Comparison of ENCODE assay signal across 8 mouse cellular contexts in the genomic region with DNA sequence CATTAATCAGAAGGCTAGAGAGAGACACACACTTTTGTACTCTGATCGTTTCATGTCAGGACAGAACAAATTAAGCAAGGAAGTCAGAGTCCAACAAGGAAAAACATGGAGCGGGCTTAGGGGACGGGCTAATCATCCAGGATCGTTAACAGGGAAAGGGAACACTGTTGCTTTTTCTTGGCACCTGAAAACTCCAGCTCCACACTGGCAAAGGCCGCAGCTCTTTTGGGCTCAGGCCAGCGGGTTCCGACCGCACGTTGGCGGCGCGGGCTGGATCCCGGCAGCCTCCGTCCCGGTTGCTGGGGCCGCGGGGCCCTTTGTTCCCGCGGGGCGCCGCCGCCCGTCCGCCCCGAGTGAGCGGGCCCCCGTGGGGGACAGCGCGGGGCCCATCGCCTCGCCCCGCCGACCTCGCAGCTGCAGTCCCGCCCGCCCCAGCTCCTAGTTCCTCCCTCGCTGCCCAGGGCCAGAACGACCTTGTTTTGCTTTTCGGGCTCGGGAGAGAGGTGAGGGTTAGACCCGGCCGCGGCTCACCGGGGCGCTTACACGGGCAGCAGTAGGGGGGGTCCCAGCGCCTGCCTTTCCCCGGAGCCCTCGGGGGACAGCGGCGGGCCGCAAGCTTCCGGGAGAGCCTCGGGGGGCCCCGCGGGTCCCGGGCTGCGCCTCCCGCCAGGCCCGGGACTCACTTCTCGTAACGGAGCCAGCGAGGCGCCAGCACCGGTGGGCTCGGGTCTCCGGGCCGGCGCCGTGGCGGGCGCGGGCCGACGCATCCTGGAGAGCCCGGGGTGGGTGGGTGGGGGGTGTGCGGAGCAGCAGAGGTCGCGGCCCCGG. TPM values are rescaled to one million over a fixed set of nuclear protein-coding genes. Genes with fewer than 3 reads are reported as not detected.
DNase-seq lines count a peak whose midpoint lies in the region; ATAC-seq and TF ChIP-seq lines count a peak whose summit lies in the region.

A gene (plus strand): TSS at position 434 of the 828 bp plus-strand sequence.

- peak; percentile 76 for TF ChIP-seq POLR2A in testis, adult 2 months (IDR thresholded peaks at IDR 0.05; ENCODE audit: control insufficient read depth, low read depth, low read length)

- no peaks in the 10 kb centered on the region for H3K27me3 ChIP-seq in forebrain, embryonic 11.5 days (ENCODE audit: control insufficient read depth, insufficient read depth, low read length)
- no peaks in the 10 kb centered on the region for H3K27me3 ChIP-seq in heart, embryonic 16.5 days (ENCODE audit: control insufficient read depth, insufficient read depth, low read length)
- no peaks in the 10 kb centered on the region for H3K27me3 ChIP-seq in liver, embryonic 15.5 days
- H3K27me3 ChIP-seq in neural tube, embryonic 11.5 days (ENCODE audit: control insufficient read depth, insufficient read depth, low read length), result no peaks in the 10 kb centered on the region
- no peaks in the 10 kb centered on the region for H3K27me3 ChIP-seq in testis, adult 2 months (ENCODE audit: control insufficient read depth, insufficient read depth, low read length)

- peak; percentile 37 for ATAC-seq in forebrain, embryonic 11.5 days (replicated peaks; ENCODE audit: low FRiP score)
- peak; percentile 19 for ATAC-seq in heart, embryonic 16.5 days (replicated peaks; ENCODE audit: extremely low read depth, insufficient read depth, low FRiP score)
- ATAC-seq in liver, embryonic 15.5 days (ENCODE audit: insufficient read depth), result peak; percentile 51
- ATAC-seq in neural tube, embryonic 11.5 days (ENCODE audit: insufficient read depth, low FRiP score, low TSS enrichment), result peak; percentile 49

- H3K27ac ChIP-seq in forebrain, embryonic 11.5 days (ENCODE audit: low read depth, low read length), result peak within 1 kb of the TSS; percentile 100
- peak within 1 kb of the TSS; percentile 100 for H3K27ac ChIP-seq in heart, embryonic 16.5 days (ENCODE audit: low read length)
- peak within 1 kb of the TSS; percentile 99 for H3K27ac ChIP-seq in liver, embryonic 15.5 days (replicated peaks)
- H3K27ac ChIP-seq in neural tube, embryonic 11.5 days (ENCODE audit: low read depth, low read length), result peak within 1 kb of the TSS; percentile 99
- H3K27ac ChIP-seq in testis, adult 2 months (ENCODE audit: control insufficient read depth, insufficient read depth, low read depth, low read length), result peak within 1 kb of the TSS; percentile 88

- 1% methylated on average over 50 of the region's 80 CpGs for WGBS in forebrain, embryonic 11.5 days
- whole genome bisulfite sequencing in heart, embryonic 16.5 days, result under 1% methylated on average over 79 of the region's 80 CpGs
- under 1% methylated on average over 74 of the region's 80 CpGs for WGBS in liver, embryonic 15.5 days (ENCODE audit: insufficient replicate concordance)
- 0% methylated on average over 53 of the region's 80 CpGs for WGBS in neural tube, embryonic 11.5 days

- H3K36me3 ChIP-seq in forebrain, embryonic 11.5 days (ENCODE audit: control insufficient read depth, insufficient read depth, low read length), result no peaks in the 10 kb centered on the region
- H3K36me3 ChIP-seq in heart, embryonic 16.5 days (ENCODE audit: control insufficient read depth, insufficient read depth), result no peaks in the 10 kb centered on the region
- no peaks in the 10 kb centered on the region for H3K36me3 ChIP-seq in liver, embryonic 15.5 days (replicated peaks)
- H3K36me3 ChIP-seq in neural tube, embryonic 11.5 days (ENCODE audit: control insufficient read depth, insufficient read depth, low read length), result no peaks in the 10 kb centered on the region
- no peaks in the 10 kb centered on the region for H3K36me3 ChIP-seq in testis, adult 2 months (ENCODE audit: control insufficient read depth, insufficient read depth, low read length)

- H3K4me1 ChIP-seq in forebrain, embryonic 11.5 days (replicated peaks; ENCODE audit: control insufficient read depth, insufficient read depth, low read length), result no peaks in the 10 kb centered on the region; the same call in 1 of the 2 replicates
- peaks cover 9% of the 10 kb centered on the region for H3K4me1 ChIP-seq in heart, embryonic 16.5 days (ENCODE audit: control insufficient read depth, insufficient read depth, low read length)
- peaks cover 29% of the 10 kb centered on the region for H3K4me1 ChIP-seq in liver, embryonic 15.5 days (replicated peaks)
- peaks cover 7% of the 10 kb centered on the region for H3K4me1 ChIP-seq in neural tube, embryonic 11.5 days (ENCODE audit: control insufficient read depth, insufficient read depth, low read length)
- H3K4me1 ChIP-seq in testis, adult 2 months (ENCODE audit: control insufficient read depth, insufficient read depth, low read length), result peaks cover 2% of the 10 kb centered on the region; the same call in 1 of the 2 replicates

- H3K4me3 ChIP-seq in forebrain, embryonic 11.5 days (ENCODE audit: low read depth, low read length), result peak within 1 kb of the TSS; percentile 91
- H3K4me3 ChIP-seq in heart, embryonic 16.5 days (ENCODE audit: low read length), result peak within 1 kb of the TSS; percentile 95
- peak within 1 kb of the TSS; percentile 82 for H3K4me3 ChIP-seq in liver, embryonic 15.5 days (replicated peaks)
- peak within 1 kb of the TSS; percentile 84 for H3K4me3 ChIP-seq in neural tube, embryonic 11.5 days (ENCODE audit: low read depth, low read length)
- H3K4me3 ChIP-seq in testis, adult 2 months (ENCODE audit: control insufficient read depth, low read depth, low read length), result peak within 1 kb of the TSS; percentile 97

- DNase-seq in CD4-positive, CD25-positive, alpha-beta regulatory T cell, adult 2 months (ENCODE audit: low read depth, low spot score), result peak; percentile 60
- DNase-seq in c-Kit-positive CD71-positive TER-119-negative erythroid progenitor cells, embryonic 14.5 days (ENCODE audit: low read depth), result peak; percentile 36
- peak; percentile 85 for DNase-seq in forebrain, embryonic 11.5 days (ENCODE audit: low spot score)
- DNase-seq in kidney, postnatal 25 days, result peak; percentile 83 to 89
- peak; percentile 76 for DNase-seq in neural tube, embryonic 11.5 days (ENCODE audit: low spot score)

- H3K9me3 ChIP-seq in forebrain, embryonic 11.5 days (ENCODE audit: control insufficient read depth, low read length), result no peaks in the 10 kb centered on the region
- H3K9me3 ChIP-seq in heart, embryonic 16.5 days (replicated peaks; ENCODE audit: control insufficient read depth, low read length), result no peaks in the 10 kb centered on the region
- no peaks in the 10 kb centered on the region for H3K9me3 ChIP-seq in liver, embryonic 15.5 days (replicated peaks)
- H3K9me3 ChIP-seq in neural tube, embryonic 11.5 days (ENCODE audit: control insufficient read depth, low read length), result no peaks in the 10 kb centered on the region

- TF ChIP-seq CTCF in testis, adult 2 months (IDR thresholded peaks at IDR 0.05; ENCODE audit: control insufficient read depth, insufficient read depth, insufficient replicate concordance, low read depth, low read length), result no peak

- H3K9ac ChIP-seq in forebrain, embryonic 11.5 days (ENCODE audit: low read length), result peak within 1 kb of the TSS; percentile 100
- H3K9ac ChIP-seq in heart, embryonic 16.5 days (ENCODE audit: low read length), result peak within 1 kb of the TSS; percentile 100
- peak within 1 kb of the TSS; percentile 98 for H3K9ac ChIP-seq in liver, embryonic 15.5 days
- peak within 1 kb of the TSS; percentile 99 for H3K9ac ChIP-seq in neural tube, embryonic 11.5 days (ENCODE audit: low read length)

- H3K4me2 ChIP-seq in forebrain, embryonic 11.5 days (ENCODE audit: low read depth, low read length, severe bottlenecking), result peak within 1 kb of the TSS; percentile 95
- peak within 1 kb of the TSS; percentile 83 for H3K4me2 ChIP-seq in heart, embryonic 16.5 days (ENCODE audit: low read depth, low read length)
- H3K4me2 ChIP-seq in liver, embryonic 15.5 days, result peak within 1 kb of the TSS; percentile 94
- H3K4me2 ChIP-seq in neural tube, embryonic 11.5 days (ENCODE audit: low read depth), result peak within 1 kb of the TSS; percentile 77

RNA-seq across cellular contexts. Expression of the gene that starts here (rescaled TPM):
- 47.1 and 56.3 TPM in 2 replicates for polyA plus RNA-seq in forebrain, embryonic 11.5 days (2014; fragmentation: Nextera tagmentation; extraction: Ambion mirVana)
- 10.5 and 10.8 TPM in 2 replicates for polyA plus RNA-seq in heart, embryonic 16.5 days (2015; fragmentation: Nextera tagmentation; extraction: Ambion mirVana)
- 7.8 and 8.5 TPM in 2 replicates for polyA plus RNA-seq in liver, embryonic 15.5 days (2015; fragmentation: Nextera tagmentation; extraction: Ambion mirVana)
- 34.9 and 38.1 TPM in 2 replicates for polyA plus RNA-seq in neural tube, embryonic 11.5 days (2014; fragmentation: Nextera tagmentation; extraction: Ambion mirVana)
- 9.7 and 9.9 TPM in 2 replicates for polyA plus RNA-seq in testis, adult 2 months (2012; rRNA removed)

Comparison
In these comparisons a context has a peak if more than half of its experiments do, and no peak if none do; other contexts are left out.
1. Peak in every context shown above with its lines: DNase-seq, ATAC-seq, H3K4me3 ChIP-seq and H3K27ac ChIP-seq.
2. DNase-seq: peak in every context shown above with its lines; median percentile 86 in kidney, postnatal 25 days; 85 in forebrain, embryonic 11.5 days; 76 in neural tube, embryonic 11.5 days; 60 in CD4-positive, CD25-positive, alpha-beta regulatory T cell, adult 2 months; 36 in c-Kit-positive CD71-positive TER-119-negative erythroid progenitor cells, embryonic 14.5 days.